Mouse (Mus musculus): Measurements from ENCODE around the gene Tm6sf2. TPM values are rescaled to one million over a fixed set of nuclear protein-coding genes. Genes with fewer than 3 reads are reported as not detected.

The Tm6sf2 gene
- polyA plus RNA-seq (2014; fragmentation: Illumina TruSeq; extraction: RNeasy Lipid Tissue Mini Kit (QIAGEN cat#74804); ENCODE audit: low read depth, low replicate concordance) = 11.7 TPM

GRCm38 (mm10) chr8:70072441-70073069 lies at the start of gene Tm6sf2:
Tm6sf2 (plus strand) TSS chr8:70072924.

GRCm38 (mm10) chr8:70042583-70043455 lies 29.9 kb upstream of the Tm6sf2 start, which contains the start of the genes Mau2 and Sugp1:
Mau2 (minus strand) TSS chr8:70042734.
Sugp1 (plus strand) TSS chr8:70042813.

GRCm38 (mm10) chr8:70083285-70083684 lies 10.6 kb downstream of the Tm6sf2 start, which contains the start of gene Hapln4:
Hapln4 (plus strand) TSS chr8:70083457.

GRCm38 (mm10) chr8:70120667-70121066 lies 47.9 kb downstream of the Tm6sf2 start, which contains the start of gene Ncan:
Ncan (minus strand) TSS chr8:70120873.

Other genes starting within 250 kb of the Tm6sf2 start
- gene Pbx4, start 240.4 kb upstream of the Tm6sf2 start, polyA plus RNA-seq (2014; fragmentation: Illumina TruSeq; extraction: RNeasy Lipid Tissue Mini Kit (QIAGEN cat#74804); ENCODE audit: low read depth, low replicate concordance) = not detected
- gene Cilp2, start 185.2 kb upstream of the Tm6sf2 start, polyA plus RNA-seq (2014; fragmentation: Illumina TruSeq; extraction: RNeasy Lipid Tissue Mini Kit (QIAGEN cat#74804); ENCODE audit: low read depth, low replicate concordance) = not detected
- gene Tssk6, start 170.7 kb upstream of the Tm6sf2 start, polyA plus RNA-seq (2014; fragmentation: Illumina TruSeq; extraction: RNeasy Lipid Tissue Mini Kit (QIAGEN cat#74804); ENCODE audit: low read depth, low replicate concordance) = not detected
- gene Ndufa13, start 170.4 kb upstream of the Tm6sf2 start, polyA plus RNA-seq (2014; fragmentation: Illumina TruSeq; extraction: RNeasy Lipid Tissue Mini Kit (QIAGEN cat#74804); ENCODE audit: low read depth, low replicate concordance) = 2.1 TPM
- not detected for gene Yjefn3, start 170.2 kb upstream of the Tm6sf2 start, polyA plus RNA-seq (2014; fragmentation: Illumina TruSeq; extraction: RNeasy Lipid Tissue Mini Kit (QIAGEN cat#74804); ENCODE audit: low read depth, low replicate concordance)
- 3.9 TPM for gene Gatad2a, start 76.5 kb upstream of the Tm6sf2 start, polyA plus RNA-seq (2014; fragmentation: Illumina TruSeq; extraction: RNeasy Lipid Tissue Mini Kit (QIAGEN cat#74804); ENCODE audit: low read depth, low replicate concordance)
- 4.5 TPM for gene Mau2, start 30.2 kb upstream of the Tm6sf2 start, polyA plus RNA-seq (2014; fragmentation: Illumina TruSeq; extraction: RNeasy Lipid Tissue Mini Kit (QIAGEN cat#74804); ENCODE audit: low read depth, low replicate concordance)
- gene Sugp1, start 30.1 kb upstream of the Tm6sf2 start, polyA plus RNA-seq (2014; fragmentation: Illumina TruSeq; extraction: RNeasy Lipid Tissue Mini Kit (QIAGEN cat#74804); ENCODE audit: low read depth, low replicate concordance) = 3.7 TPM
- gene Hapln4, start 10.5 kb downstream of the Tm6sf2 start, polyA plus RNA-seq (2014; fragmentation: Illumina TruSeq; extraction: RNeasy Lipid Tissue Mini Kit (QIAGEN cat#74804); ENCODE audit: low read depth, low replicate concordance) = 1.4 TPM
- gene Ncan, start 47.9 kb downstream of the Tm6sf2 start, polyA plus RNA-seq (2014; fragmentation: Illumina TruSeq; extraction: RNeasy Lipid Tissue Mini Kit (QIAGEN cat#74804); ENCODE audit: low read depth, low replicate concordance) = not detected
- 2.1 TPM for gene Nr2c2ap, start 58.4 kb downstream of the Tm6sf2 start, polyA plus RNA-seq (2014; fragmentation: Illumina TruSeq; extraction: RNeasy Lipid Tissue Mini Kit (QIAGEN cat#74804); ENCODE audit: low read depth, low replicate concordance)
- 1.4 TPM for gene Rfxank, start 66.2 kb downstream of the Tm6sf2 start, polyA plus RNA-seq (2014; fragmentation: Illumina TruSeq; extraction: RNeasy Lipid Tissue Mini Kit (QIAGEN cat#74804); ENCODE audit: low read depth, low replicate concordance)
- gene Borcs8, start 66.6 kb downstream of the Tm6sf2 start, polyA plus RNA-seq (2014; fragmentation: Illumina TruSeq; extraction: RNeasy Lipid Tissue Mini Kit (QIAGEN cat#74804); ENCODE audit: low read depth, low replicate concordance) = 5.6 TPM
- not detected for gene Mef2b, start 66.8 kb downstream of the Tm6sf2 start, polyA plus RNA-seq (2014; fragmentation: Illumina TruSeq; extraction: RNeasy Lipid Tissue Mini Kit (QIAGEN cat#74804); ENCODE audit: low read depth, low replicate concordance)
- gene Tmem161a, start 99.4 kb downstream of the Tm6sf2 start, polyA plus RNA-seq (2014; fragmentation: Illumina TruSeq; extraction: RNeasy Lipid Tissue Mini Kit (QIAGEN cat#74804); ENCODE audit: low read depth, low replicate concordance) = 3.0 TPM
- gene Slc25a42, start 139.4 kb downstream of the Tm6sf2 start, polyA plus RNA-seq (2014; fragmentation: Illumina TruSeq; extraction: RNeasy Lipid Tissue Mini Kit (QIAGEN cat#74804); ENCODE audit: low read depth, low replicate concordance) = 12.2 TPM
- 2.6 TPM for gene Sugp2, start 161.3 kb downstream of the Tm6sf2 start, polyA plus RNA-seq (2014; fragmentation: Illumina TruSeq; extraction: RNeasy Lipid Tissue Mini Kit (QIAGEN cat#74804); ENCODE audit: low read depth, low replicate concordance)
- gene Armc6, start 161.5 kb downstream of the Tm6sf2 start, polyA plus RNA-seq (2014; fragmentation: Illumina TruSeq; extraction: RNeasy Lipid Tissue Mini Kit (QIAGEN cat#74804); ENCODE audit: low read depth, low replicate concordance) = 0.87 TPM
- gene Homer3, start 209.9 kb downstream of the Tm6sf2 start, polyA plus RNA-seq (2014; fragmentation: Illumina TruSeq; extraction: RNeasy Lipid Tissue Mini Kit (QIAGEN cat#74804); ENCODE audit: low read depth, low replicate concordance) = not detected
- 3.4 TPM for gene Ddx49, start 229.6 kb downstream of the Tm6sf2 start, polyA plus RNA-seq (2014; fragmentation: Illumina TruSeq; extraction: RNeasy Lipid Tissue Mini Kit (QIAGEN cat#74804); ENCODE audit: low read depth, low replicate concordance)
- gene Cope, start 229.6 kb downstream of the Tm6sf2 start, polyA plus RNA-seq (2014; fragmentation: Illumina TruSeq; extraction: RNeasy Lipid Tissue Mini Kit (QIAGEN cat#74804); ENCODE audit: low read depth, low replicate concordance) = 4.9 TPM
- not detected for gene Cers1, start 242.9 kb downstream of the Tm6sf2 start, polyA plus RNA-seq (2014; fragmentation: Illumina TruSeq; extraction: RNeasy Lipid Tissue Mini Kit (QIAGEN cat#74804); ENCODE audit: low read depth, low replicate concordance)